Mouse (Mus musculus): ENCODE measurements around the gene Aktip. TPM values are rescaled to one million over a fixed set of nuclear protein-coding genes. Genes with fewer than 3 reads are reported as not detected.

Aktip gene
- total RNA-seq (2021) = 10 to 100 TPM; 36.1 to 40.3 TPM

- no peak for DNase-seq
- intact Hi-C loops (cut with DNase I) = no loop called here
These were observed at the start of gene Aktip for GRCm38 (mm10) chr8:91199876-91200275. Gene Aktip, minus strand, starts transcription at chr8:91199976.

- DNase-seq = no peak
- intact Hi-C loops (cut with DNase I) = no loop called here
These were observed 46.2 kb upstream of the Aktip start for GRCm38 (mm10) chr8:91245821-91246454.

- no peak for DNase-seq
- intact Hi-C loops (cut with DNase I) = no loop called here
These were observed 42.9 kb upstream of the Aktip start for GRCm38 (mm10) chr8:91242721-91243120.

- intact Hi-C loops (cut with DNase I) = no loop called here
- peak; percentile 8 to 19 for DNase-seq
These were observed 42.2 kb upstream of the Aktip start for GRCm38 (mm10) chr8:91241873-91242519.

- no peak for DNase-seq
- intact Hi-C loops (cut with DNase I) = no loop called here
These were observed 41.6 kb upstream of the Aktip start for GRCm38 (mm10) chr8:91241371-91241770.

- intact Hi-C loops (cut with DNase I) = no loop called here
- no peak for DNase-seq
These were observed 37.4 kb upstream of the Aktip start for GRCm38 (mm10) chr8:91237191-91237590.

GRCm38 (mm10) chr8:91234097-91234496 is 34.3 kb upstream of the Aktip start:
- intact Hi-C loops (cut with DNase I) = no loop called here

GRCm38 (mm10) chr8:91227421-91227841 is 27.7 kb upstream of the Aktip start:
- no peak for DNase-seq
- intact Hi-C loops (cut with DNase I) = no loop called here

More at GRCm38 (mm10) chr8:91234097-91234496, 34.3 kb upstream of the Aktip start:
- no peak for DNase-seq

GRCm38 (mm10) chr8:91224227-91224626 is 24.5 kb upstream of the Aktip start:
- intact Hi-C loops (cut with DNase I) = no loop called here
- DNase-seq = no peak

- intact Hi-C loops (cut with DNase I) = no loop called here
- no peak for DNase-seq
These were observed 22.1 kb upstream of the Aktip start for GRCm38 (mm10) chr8:91221841-91222240.

GRCm38 (mm10) chr8:91218271-91218670 is 18.5 kb upstream of the Aktip start:
- intact Hi-C loops (cut with DNase I) = no loop called here
- DNase-seq = no peak

- intact Hi-C loops (cut with DNase I) = no loop called here
- no peak for DNase-seq
These were observed 17.5 kb upstream of the Aktip start for GRCm38 (mm10) chr8:91217062-91217905.

- intact Hi-C loops (cut with DNase I) = no loop called here
These were observed 14.5 kb upstream of the Aktip start for GRCm38 (mm10) chr8:91214287-91214686.

GRCm38 (mm10) chr8:91212948-91213347 is 13.2 kb upstream of the Aktip start:
- DNase-seq = no peak
- intact Hi-C loops (cut with DNase I) = no loop called here

More at GRCm38 (mm10) chr8:91214287-91214686, 14.5 kb upstream of the Aktip start:
- no peak for DNase-seq

- no peak for DNase-seq
- intact Hi-C loops (cut with DNase I) = no loop called here
These were observed 9.9 kb upstream of the Aktip start for GRCm38 (mm10) chr8:91209658-91210057.

- intact Hi-C loops (cut with DNase I) = no loop called here
- no peak for DNase-seq
These were observed 7.9 kb upstream of the Aktip start for GRCm38 (mm10) chr8:91207676-91208075.

GRCm38 (mm10) chr8:91205897-91206296 is 6.1 kb upstream of the Aktip start:
- no peak for DNase-seq
- intact Hi-C loops (cut with DNase I) = no loop called here

- DNase-seq = no peak
- intact Hi-C loops (cut with DNase I) = no loop called here
These were observed 1.4 kb upstream of the Aktip start for GRCm38 (mm10) chr8:91201184-91201583.

- intact Hi-C loops (cut with DNase I) = no loop called here
- DNase-seq = no peak
These were observed 1.7 kb downstream of the Aktip start for GRCm38 (mm10) chr8:91198036-91198435.

- DNase-seq = peak; percentile 31 to 32
- intact Hi-C loops (cut with DNase I) = no loop called here
These were observed 2.5 kb downstream of the Aktip start for GRCm38 (mm10) chr8:91197233-91197632.

- intact Hi-C loops (cut with DNase I) = no loop called here
- no peak for DNase-seq
These were observed 3.1 kb downstream of the Aktip start for GRCm38 (mm10) chr8:91196661-91197060.

Data from heart, postnatal 10 days (tissue).